Mouse (Mus musculus): ENCODE data around the gene Higd1a. TPM values are rescaled to one million over a fixed set of nuclear protein-coding genes. Genes with fewer than 3 reads are reported as not detected.

Gene Higd1a
- total RNA-seq, 2 experiments from 2014 or later, result 208 to 239 TPM

DNA sequence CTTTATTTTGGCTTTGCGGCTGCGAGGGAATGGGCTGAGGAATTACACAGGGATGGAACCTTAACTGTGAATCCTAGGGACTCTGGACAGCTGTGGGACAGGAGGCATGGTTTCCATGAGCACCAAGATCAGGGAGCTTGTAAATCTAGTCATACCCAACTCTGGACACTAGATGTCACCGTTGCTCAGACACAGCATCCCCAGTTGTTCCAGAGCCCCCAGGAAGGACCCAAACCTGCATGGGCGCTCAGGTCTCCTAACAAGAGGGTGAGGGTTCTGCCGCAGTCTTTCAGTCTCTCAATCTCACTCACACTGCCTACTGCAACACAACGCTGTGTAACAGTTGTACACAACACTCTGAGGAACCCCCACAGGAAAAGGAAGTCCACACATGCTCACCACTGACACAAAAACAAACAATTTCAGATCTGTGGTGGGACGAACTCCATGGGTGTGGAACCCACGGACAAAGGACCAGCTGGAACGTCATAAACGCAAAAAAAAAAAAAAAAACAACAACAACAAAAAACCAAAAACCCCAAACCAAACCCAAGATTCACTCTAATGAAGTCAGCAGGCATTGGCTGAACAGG lies 11.5 kb downstream of the Higd1a start:
- intact Hi-C loops (cut with DNase I), result loop anchor here (1.0 to 5.0 kb wide), 2 partner anchors 31 to 141 kb away; no protein-coding TSS in a partner anchor
- no peak for DNase-seq (ENCODE audit: low spot score)

DNA sequence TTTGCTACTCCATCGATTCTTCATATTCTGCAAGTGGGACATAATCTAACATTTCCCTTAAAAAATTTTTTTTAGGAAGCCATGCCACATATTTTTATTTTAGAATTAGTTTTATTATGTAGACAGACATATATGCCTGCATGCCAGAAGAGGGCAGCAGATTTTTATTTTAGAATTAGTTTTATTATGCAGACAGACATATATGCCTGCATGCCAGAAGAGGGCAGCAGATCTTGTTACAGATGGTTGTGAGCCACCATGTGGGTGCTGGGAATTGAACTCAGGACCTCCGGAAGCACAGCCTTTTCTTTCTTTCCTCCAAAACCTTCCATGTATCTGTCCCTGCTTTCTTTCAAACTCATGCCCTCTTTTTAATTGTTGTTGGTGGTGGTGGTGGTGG lies 15.2 kb downstream of the Higd1a start:
- no peak for DNase-seq (ENCODE audit: low spot score)
- intact Hi-C loops (cut with DNase I), result no loop called here

DNA sequence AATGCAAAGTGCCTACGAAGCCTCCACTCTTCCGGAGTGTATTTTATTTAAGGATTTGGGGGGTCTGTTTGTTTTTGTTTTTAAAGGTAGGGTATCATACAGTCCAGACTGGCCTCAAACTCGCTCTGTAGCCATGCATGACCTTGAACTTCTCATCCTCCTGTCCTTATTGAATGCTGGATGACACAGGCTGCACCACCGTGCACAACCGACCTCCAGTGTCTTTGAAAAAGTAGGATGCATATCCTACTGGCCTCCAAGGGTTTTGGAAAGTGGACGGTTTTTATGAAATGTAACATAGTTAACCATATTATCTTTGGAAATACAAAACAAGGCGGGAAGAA lies 18.6 kb downstream of the Higd1a start:
- intact Hi-C loops (cut with DNase I), result no loop called here
- DNase-seq (ENCODE audit: low spot score), result no peak

DNA sequence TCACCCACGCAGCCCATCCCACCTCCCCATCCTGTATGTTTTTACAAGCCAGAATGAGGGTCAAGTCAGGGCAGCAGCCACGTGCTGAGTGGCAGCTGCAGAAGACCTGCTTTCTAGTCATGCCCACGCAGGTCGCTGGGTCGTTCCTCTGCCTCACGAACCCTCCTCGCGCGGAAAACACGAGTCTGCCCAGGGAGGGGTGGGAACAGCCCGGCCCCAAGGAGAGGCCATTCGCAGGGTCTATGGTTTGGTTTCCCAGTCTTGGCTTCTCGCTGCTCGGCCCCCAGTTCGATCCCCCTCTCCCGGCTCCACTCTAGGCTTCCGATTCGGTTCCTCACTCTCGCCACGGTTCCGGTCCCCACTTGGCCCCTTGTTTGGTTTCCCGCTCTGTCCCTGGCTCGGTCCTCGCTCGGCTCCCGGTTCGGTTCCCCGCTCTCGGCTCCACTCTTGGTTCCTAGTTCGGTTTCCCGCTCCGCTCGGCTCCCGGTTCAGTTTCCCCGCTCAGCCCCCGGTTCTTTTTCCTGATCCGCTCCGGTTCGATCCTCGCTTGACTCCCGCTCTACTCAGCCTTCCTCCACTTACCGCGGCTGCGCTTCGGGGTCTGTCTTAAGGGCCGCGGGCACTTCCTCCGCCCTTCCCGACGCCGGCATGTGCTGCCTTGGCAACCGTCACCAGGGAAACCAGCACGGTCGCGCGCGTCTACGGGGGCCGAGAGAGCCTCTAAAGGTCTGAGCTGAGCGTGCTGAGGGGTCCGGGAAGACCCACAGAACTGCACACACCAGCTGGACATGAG lies 19.1 kb downstream of the Higd1a start, which contains the start of gene Ccdc13:
Gene Ccdc13 (minus strand): TSS at position 633 of the 793 bp plus-strand sequence.
- no peak for DNase-seq (ENCODE audit: low spot score)
- intact Hi-C loops (cut with DNase I), result no loop called here

DNA sequence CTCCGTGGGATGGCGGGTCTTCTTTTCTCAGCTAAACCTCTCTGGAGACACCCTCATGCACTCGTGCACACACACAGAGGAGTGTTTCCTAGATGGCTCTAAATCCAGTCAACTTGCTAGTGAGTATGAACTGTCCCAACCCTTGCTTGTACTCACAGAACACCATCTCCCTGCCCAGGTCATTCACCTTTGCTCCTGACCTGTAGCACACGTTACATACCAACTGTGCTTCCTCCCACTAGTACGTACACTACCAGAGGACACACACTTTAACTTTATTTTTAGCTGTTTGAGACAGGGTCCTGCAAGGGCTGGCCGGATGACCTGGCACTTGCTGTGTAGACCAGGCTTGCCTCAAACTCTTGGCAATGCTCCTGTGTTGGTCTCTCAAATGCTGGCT lies 20.2 kb downstream of the Higd1a start:
- DNase-seq (ENCODE audit: low spot score), result no peak
- intact Hi-C loops (cut with DNase I), result no loop called here

DNA sequence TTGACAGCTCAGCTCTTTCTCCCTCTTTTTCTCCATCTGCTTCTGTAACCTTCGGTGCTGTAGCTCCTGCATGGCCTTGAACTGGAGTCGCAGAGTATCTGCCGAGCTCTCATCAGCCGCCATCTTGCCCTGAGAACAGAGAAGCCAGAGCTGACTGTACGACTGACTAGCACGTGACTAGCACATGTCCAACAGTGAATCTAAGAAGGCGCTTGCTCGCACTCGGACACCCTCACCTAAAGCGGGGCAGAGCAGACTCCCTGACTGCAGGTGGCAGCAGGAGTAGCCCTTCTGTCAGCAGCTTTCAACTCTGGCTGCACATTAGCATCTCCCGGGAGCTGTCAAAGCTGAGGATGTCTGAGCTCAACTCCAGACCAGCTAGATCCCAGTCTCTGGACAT lies 24.3 kb downstream of the Higd1a start:
- DNase-seq (ENCODE audit: low spot score), result no peak

DNA sequence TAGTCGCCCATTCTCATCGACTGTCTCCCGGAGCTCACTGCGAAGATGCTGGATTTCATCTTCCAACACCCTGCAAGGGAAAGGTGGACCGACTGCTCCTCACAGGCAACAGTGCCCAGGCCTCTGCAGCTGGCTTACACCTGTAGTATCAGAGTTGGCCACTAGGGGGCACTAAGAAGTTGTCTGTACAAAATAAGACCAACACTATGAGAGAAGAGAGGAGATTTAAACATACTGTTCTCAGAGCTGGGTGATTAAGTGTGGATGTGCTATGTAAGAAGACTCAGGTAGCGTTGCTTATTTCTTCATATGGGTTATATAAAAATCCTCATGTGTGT lies 27.2 kb downstream of the Higd1a start:
- DNase-seq (ENCODE audit: low spot score), result no peak
- intact Hi-C loops (cut with DNase I), result loop anchor here (5.0 kb wide), 1 partner anchor 69 kb away; no protein-coding TSS in a partner anchor

More for the DNA sequence above, 24.3 kb downstream of the Higd1a start:
- intact Hi-C loops (cut with DNase I), result loop anchor here (5.0 kb wide), 1 partner anchor 72 kb away; no protein-coding TSS in a partner anchor

DNA sequence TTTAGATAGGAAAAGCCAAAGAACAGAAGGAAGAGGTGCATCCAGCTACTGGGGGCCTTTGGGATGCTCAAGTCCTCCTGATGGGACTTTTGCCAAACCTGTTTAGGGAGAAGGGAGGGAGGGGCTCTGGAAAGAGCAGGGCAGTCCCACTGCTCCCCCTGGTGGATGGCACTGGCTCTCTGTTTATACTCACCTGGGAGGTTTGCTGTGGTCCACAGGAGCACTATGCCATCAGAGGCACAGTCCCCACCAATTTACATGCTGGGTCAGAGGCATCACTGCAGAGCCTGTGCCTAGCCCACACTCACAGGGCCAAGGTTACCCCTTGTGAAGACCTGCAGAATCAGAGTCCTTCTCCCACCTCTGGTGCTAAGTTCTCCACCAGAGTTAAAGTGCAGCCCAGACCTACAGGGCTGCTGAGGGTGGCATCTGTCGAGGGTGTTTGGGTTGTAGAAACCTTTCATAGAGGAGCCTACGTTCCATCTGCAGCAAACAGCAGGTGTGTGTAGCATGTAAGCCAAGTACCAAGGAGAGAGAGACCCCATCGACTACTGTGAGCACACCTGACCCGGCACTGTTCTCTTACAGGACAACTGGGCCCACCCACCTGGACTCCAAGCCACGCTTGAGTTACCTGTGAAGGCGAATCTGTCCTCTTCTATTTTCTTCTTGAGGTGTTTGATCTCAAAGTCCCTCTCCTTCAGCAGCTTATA lies 27.8 kb downstream of the Higd1a start:
- intact Hi-C loops (cut with DNase I), result loop anchor here (5.0 kb wide), 1 partner anchor 68 kb away; no protein-coding TSS in a partner anchor
- DNase-seq (ENCODE audit: low spot score), result no peak

DNA sequence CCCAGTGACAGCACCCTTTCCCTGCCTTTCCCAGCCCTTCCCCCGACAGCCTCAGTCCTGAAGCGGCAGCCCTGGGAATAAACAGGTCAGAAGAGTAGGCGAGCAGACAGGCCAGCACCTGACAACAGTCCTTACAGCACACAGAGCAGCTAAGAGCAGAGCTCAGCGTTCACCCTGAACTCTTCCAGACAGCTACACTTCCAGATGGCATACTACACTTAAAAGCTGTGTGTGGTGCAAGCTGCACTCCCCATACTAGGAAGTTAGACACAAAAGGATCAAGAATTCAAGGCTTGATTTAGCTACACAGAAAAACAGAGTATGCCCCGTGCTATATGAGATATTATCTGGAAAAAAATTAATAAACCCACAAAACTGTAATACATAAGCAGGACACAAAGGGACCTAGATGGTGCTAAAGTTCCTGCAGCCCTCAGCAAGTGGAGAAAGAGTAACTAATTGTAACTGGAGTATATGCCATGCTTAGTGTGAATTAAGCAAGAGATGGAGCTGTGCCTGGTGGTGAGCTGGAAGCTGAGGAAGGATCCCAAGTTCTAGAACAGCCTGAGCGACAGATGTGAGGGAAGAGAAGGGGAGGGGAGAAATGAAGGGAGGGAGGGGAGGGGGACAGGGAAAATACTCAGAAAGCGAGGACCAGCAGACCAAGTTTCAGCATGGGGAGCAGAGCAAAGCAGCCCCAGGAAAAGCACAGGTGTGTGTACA lies 28.7 kb downstream of the Higd1a start:
- intact Hi-C loops (cut with DNase I), result no loop called here
- no peak for DNase-seq (ENCODE audit: low spot score)

DNA sequence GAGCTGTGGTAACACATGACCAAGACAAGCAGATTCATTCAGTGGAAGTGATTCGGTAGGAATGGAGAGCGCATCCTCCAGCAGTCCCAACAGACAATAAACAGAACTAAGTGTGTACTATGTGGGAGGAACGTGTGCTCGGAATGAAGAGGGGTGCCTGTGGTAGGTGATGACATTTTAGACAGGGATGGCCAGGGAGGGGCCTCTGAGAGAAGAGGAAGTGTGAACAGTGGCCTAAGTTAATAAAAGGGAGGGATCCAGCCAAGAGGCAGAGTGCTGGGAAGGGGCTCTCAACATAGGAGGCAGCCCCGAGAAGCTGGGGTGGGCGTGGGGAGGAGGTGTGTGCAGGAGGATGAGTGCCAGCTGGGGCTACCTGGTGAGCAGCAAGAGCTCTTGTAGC lies 29.8 kb downstream of the Higd1a start:
- intact Hi-C loops (cut with DNase I), result no loop called here
- no peak for DNase-seq (ENCODE audit: low spot score)

DNA sequence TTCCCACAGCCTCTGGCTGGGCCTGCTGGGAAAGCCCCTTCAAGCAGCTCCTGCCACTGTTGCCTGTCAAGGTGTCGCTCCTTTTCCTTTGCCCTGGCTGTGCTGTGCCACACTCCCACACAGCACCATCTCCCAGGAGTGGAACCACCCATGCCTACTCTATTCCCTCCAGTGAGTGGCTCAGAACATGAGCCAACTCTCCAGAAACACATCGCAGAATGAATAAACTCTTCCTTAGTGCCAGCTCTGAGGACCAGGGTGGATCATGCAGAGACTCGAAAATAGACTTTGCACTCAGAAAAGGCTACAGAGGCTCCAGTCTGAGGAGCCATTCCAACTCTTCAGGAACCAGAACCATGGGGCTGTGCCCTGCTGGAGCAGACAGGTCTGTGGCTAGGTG lies 31.8 kb downstream of the Higd1a start:
- intact Hi-C loops (cut with DNase I), result no loop called here
- DNase-seq (ENCODE audit: low spot score), result no peak

DNA sequence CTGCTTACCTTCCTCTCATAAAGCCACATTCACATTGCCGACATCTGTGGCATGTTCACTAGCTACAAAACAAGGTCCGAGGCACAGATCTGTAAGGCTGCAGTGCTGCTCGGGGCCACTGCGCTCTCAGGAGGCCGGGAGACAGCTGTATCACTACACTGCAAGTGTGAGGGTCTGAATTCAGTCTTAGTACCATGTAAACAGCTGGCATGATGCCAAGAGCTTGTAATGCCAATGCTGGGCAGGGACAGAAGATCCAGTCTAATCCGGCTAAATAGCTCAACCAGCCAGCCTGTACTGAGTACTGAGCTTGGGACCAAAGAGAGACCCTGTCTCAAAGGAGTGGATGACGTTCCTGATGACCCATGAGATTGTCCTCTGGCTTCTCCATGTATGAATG lies 34.2 kb downstream of the Higd1a start:
- intact Hi-C loops (cut with DNase I), result no loop called here
- no peak for DNase-seq (ENCODE audit: low spot score)

DNA sequence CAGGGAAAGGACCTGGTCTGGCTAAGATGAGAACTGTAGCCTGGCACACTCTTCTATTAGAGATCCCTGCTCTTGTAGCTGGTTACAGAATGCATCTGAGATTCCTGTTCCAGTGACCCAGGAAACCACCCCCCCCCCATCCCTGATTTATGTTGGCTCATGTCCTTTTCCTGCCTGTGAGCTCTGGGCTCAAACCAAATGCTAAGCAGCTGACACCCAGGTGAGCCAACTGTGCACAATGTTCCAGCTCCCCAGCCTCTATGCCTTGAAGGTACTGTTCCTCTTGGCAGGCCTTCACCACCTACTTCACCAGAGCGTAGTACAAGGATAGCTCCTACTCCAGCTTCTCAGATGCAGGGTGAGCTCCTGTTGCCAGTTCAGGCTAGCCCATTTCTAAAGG lies 35.1 kb downstream of the Higd1a start:
- no peak for DNase-seq (ENCODE audit: low spot score)
- intact Hi-C loops (cut with DNase I), result no loop called here

DNA sequence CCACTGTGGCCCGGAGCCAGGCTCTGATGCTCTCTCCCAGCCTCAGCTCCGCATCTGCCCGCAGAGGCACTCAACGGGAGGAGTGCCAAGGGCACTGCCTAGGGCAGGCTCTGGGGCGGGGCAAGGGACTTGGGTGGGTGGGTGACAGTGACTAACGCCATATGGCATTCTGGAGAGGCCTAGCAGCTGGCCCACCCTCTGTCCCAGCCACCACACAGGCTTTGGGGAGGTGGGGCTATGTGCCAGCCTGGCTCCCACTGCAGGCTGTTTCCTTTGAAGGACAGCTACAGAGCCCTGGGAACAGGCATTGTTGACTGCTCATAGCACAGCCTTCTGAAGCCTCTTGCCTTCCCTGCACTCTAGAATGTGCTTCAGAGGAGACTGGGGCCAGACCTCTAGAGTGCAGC lies 35.6 kb downstream of the Higd1a start:
- DNase-seq (ENCODE audit: low spot score), result no peak
- intact Hi-C loops (cut with DNase I), result no loop called here

DNA sequence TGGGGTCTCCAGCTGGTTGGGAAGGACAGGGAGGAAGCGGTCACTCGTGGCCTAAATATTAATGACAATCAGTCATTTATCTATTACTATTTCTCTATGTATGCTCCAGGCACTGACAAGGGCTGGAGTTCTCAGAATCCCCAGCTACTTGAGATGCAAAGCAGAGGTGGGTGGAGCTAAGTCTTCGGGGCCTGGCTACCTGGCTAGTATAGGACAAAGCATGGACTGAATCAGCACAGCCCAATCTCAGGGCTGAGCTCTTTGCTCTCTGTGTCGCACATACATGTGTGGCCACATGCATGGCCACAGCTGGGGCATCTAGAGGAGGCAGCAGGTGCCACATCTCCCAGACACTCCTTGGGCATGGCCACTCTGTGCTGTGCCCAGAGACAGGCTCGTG lies 37.4 kb downstream of the Higd1a start:
- DNase-seq (ENCODE audit: low spot score), result no peak
- intact Hi-C loops (cut with DNase I), result no loop called here

DNA sequence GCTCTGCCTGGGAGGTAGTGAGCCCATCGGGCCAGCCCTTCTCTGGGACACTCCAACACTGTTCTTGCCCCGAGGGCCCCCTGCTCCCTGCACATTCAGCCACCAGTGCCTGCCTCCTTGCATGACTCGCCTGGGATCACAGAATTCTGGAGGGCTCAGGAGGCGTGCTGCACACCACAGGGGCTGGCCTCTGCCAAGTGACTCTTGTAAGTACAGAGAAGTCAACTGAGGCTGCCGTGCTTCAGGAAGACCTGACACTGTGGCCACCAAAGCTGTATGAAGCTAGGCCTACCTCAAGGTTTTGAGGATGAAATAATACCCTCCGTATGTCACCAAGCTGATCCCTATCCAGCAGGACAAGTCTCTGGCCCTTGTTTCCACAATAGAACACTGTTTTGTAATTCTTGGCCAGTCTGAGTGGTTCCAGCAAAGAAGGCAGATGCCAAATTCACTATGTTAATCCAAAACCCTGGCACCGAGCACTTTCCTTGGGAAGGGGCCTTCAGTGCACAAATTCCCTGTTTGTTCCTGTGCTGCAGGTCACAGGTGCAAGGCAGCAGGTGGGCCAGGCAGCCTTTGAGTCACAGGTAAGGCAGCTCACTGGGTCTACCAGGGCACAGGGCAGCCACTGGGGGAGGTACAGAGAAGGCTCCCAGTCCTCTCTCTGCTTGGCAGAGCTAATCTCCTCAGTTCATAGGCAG lies 38.2 kb downstream of the Higd1a start:
- no peak for DNase-seq (ENCODE audit: low spot score)
- intact Hi-C loops (cut with DNase I), result no loop called here

DNA sequence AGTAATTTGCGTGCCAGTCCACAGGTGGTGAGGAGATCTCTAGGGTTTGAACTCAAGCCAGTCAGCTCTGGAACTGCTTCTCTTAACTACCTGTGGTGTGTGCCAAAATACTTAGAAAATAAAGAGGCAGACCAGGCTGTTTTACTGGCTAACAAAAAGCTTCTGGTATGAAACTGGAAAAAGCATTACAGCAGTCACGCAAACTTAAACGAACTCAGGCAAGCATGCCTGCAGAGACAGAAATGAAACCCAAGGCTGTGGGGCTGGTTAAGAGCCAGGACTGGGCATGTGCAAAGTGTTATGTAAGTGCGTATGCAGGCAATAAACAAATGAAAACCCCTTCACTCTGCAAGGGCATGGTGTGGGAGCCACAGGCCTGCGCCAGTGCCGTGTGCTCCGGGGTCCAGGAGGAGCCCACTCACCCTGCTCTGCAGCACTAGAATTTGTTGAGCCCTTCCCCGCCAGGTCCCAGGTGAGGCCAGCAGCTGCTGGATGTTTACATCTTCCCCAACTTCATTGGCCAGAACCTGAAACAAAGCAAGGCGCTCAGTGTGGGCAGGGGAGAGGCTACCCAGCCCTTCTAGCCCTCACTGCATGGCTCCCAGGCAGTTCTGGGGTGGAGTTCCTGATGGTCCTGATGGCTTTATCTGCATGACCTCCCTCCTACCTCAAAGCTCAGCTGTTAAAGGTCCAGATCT lies 38.9 kb downstream of the Higd1a start:
- DNase-seq (ENCODE audit: low spot score), result no peak

DNA sequence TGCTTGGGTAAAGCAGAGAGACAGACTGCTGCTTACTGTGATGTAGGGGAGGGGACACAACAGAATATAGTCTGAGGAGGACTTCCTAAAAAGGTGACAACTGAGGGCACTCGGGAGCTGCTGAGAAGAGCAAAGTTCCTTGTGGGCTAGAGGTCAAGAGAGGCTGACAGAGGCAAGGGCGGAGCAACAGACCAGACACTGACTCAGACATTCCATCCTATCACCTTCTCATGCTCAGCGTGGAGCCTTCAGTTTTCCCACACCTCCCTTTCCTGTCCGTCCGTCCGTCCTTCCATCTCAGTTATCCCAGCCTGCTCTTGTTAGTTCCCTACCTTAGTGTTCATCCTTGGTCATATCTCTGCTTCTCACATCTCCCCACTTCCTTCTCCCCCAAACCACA lies 43.0 kb downstream of the Higd1a start:
- no peak for DNase-seq (ENCODE audit: low spot score)
- intact Hi-C loops (cut with DNase I), result no loop called here

More for the DNA sequence above, 38.9 kb downstream of the Higd1a start:
- intact Hi-C loops (cut with DNase I), result no loop called here
